Mouse (Mus musculus): ENCODE results near the gene Prss36.

The Prss36 gene

GRCm38 (mm10) chr7:127934075-127934474 is 12.4 kb downstream of the Prss36 start:
- no peak for DNase-seq

GRCm38 (mm10) chr7:127932273-127933031 is 14.1 kb downstream of the Prss36 start:
- DNase-seq = no peak

- no peak for DNase-seq
These were observed 15.0 kb downstream of the Prss36 start for GRCm38 (mm10) chr7:127931351-127932135.

- DNase-seq = no peak
These were observed 15.9 kb downstream of the Prss36 start for GRCm38 (mm10) chr7:127930636-127931035.

GRCm38 (mm10) chr7:127929923-127930322 is 16.6 kb downstream of the Prss36 start, which contains the start of gene Prss8:
Prss8 (minus strand) TSS chr7:127930104.
- peak; percentile 65 for DNase-seq

- no peak for DNase-seq
These were observed 17.9 kb downstream of the Prss36 start for GRCm38 (mm10) chr7:127928596-127928995.

GRCm38 (mm10) chr7:127927726-127928125 is 18.8 kb downstream of the Prss36 start:
- no peak for DNase-seq

GRCm38 (mm10) chr7:127926846-127927245 is 19.7 kb downstream of the Prss36 start:
- no peak for DNase-seq

- no peak for DNase-seq
These were observed 20.5 kb downstream of the Prss36 start for GRCm38 (mm10) chr7:127926066-127926465.

- no peak for DNase-seq
These were observed 21.3 kb downstream of the Prss36 start for GRCm38 (mm10) chr7:127925252-127925651.

- no peak for DNase-seq
These were observed 22.8 kb downstream of the Prss36 start for GRCm38 (mm10) chr7:127923714-127924113.

GRCm38 (mm10) chr7:127922451-127923275 is 23.9 kb downstream of the Prss36 start:
- DNase-seq = no peak

GRCm38 (mm10) chr7:127921516-127921915 is 25.0 kb downstream of the Prss36 start:
- peak; percentile 58 for DNase-seq

- peak; percentile 47 for DNase-seq
These were observed 27.2 kb downstream of the Prss36 start for GRCm38 (mm10) chr7:127919290-127919689.

GRCm38 (mm10) chr7:127918203-127918602 is 28.3 kb downstream of the Prss36 start:
- peak; percentile 72 for DNase-seq

- DNase-seq = no peak
These were observed 31.2 kb downstream of the Prss36 start for GRCm38 (mm10) chr7:127915293-127915692.

- DNase-seq = no peak
These were observed 33.6 kb downstream of the Prss36 start for GRCm38 (mm10) chr7:127912938-127913337.

GRCm38 (mm10) chr7:127912190-127912871 is 34.2 kb downstream of the Prss36 start, which contains the start of gene Kat8:
Kat8 (plus strand) TSS chr7:127912516.
- DNase-seq = peak; percentile 93

- no peak for DNase-seq
These were observed 37.9 kb downstream of the Prss36 start for GRCm38 (mm10) chr7:127908656-127909055.

GRCm38 (mm10) chr7:127907939-127908338 is 38.6 kb downstream of the Prss36 start:
- no peak for DNase-seq

- peak; percentile 82 for DNase-seq
These were observed 42.3 kb downstream of the Prss36 start, which contains the start of gene Bckdk for GRCm38 (mm10) chr7:127903971-127904796. Bckdk (plus strand) TSS chr7:127904082.

All from liver (tissue).